Mouse (Mus musculus) brain, embryonic 14.5 days (tissue): ENCODE results near the gene Itpr3. TPM values are rescaled to one million over a fixed set of nuclear protein-coding genes. Genes with fewer than 3 reads are reported as not detected.

Source experiments
- DNase-seq: peaks from one replicate; pipeline ENCODE4 v3.0.0-alpha.2; 2011; ENCODE audit warnings: low read depth
- CTCF ChIP-seq: fragments of 200-500 bp; IDR thresholded peaks from 2 replicates; pipeline ENCODE4 v1.5.1; 2012; ENCODE audit warnings: inconsistent platforms, mild to moderate bottlenecking, moderate library complexity, borderline replicate concordance; ENCODE audit not compliant: insufficient read depth, insufficient read length; ENCODE audit errors: extremely low read depth
- POLR2A ChIP-seq: fragments of 200-500 bp; IDR thresholded peaks from 2 replicates; pipeline ENCODE4 v1.6.1; 2012; ENCODE audit warnings: mild to moderate bottlenecking, inconsistent platforms, borderline replicate concordance; ENCODE audit not compliant: poor library complexity, insufficient read depth, insufficient read length, severe bottlenecking; ENCODE audit errors: extremely low read depth
- polyA plus RNA-seq: library from polyadenylated mRNA; depleted of rRNA; stranded (reverse); fragments of >200 nt; gene quantifications from 2 replicates; pipeline ENCODE4 v1.2.3, GENCODE M21; 2012

Itpr3 gene
- polyA plus RNA-seq, 1 experiment: 3.4 TPM

DNA sequence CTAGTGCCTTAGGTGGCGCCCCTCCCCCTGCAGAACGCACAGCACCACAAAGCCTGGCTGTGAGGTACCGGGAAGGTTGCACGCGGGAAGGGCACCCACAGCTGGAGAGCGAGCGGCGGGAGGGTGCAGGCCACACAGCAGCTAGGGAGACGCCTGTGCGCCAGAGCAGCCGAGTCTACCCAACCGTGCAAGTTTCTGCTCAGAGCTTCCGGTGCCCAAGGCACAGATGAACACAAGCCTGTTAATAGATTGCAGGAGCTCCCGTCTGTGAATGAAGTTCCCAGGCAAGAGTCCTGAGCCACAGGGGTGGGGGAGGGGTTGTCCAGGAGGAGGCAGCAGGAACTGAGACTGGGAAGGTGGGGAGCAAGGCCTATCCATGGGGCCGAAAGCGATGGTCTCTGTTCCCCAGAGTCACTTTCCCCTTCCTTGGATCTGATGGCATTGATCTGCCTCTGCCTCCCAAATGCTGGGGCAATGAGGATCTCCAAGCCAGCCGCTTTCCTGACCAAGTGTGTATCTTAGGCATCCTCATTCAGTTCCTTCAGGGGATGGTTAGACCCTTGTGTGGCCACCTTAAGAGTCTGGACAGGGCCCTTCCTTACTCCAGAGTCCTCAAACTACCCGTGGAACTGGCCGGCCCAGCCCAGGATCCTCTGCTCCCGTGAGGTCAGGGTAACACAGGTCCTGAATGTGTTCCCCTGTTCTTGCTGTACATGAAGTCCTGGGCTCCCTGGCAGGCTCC, 16.6 kb upstream of the Itpr3 start:
- peak; percentile 68 for DNase-seq
- no peak for TF ChIP-seq CTCF
- TF ChIP-seq POLR2A: no peak

DNA sequence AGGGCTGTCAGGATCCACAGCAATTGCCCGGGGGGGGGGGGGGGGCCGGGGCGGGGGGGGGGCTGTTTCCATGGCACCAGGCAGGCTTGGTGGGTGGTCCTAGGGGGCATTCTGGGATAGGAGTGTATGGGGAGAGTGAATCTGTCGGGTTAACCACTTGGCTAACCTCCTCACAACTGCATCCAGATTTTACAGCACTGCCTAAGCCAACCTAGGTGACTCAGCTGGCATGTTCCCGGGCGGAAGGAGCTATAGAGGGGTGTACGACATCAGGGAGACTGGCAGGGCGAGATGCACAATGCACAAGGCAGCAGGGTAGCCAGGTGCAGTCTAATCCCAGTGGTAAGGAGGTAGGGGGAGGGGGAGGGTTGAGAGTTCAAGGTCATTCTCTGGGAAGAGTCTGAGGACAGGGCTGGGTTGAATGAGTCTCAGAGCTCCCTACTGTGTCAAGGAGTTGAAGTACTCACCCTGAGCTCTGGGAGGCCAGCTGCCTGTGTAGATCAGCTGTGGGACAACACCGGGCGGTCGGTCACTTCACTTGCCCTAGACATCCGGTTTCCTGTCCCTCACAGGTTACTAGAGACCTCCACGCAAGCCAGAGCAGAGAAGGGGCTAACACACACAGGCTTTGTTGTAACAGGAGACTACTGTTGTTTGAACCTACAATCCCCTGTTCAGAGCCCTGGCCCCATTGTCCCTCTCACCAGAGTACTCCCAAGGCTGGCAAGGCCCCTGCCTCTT, 15.9 kb upstream of the Itpr3 start:
- DNase-seq: no peak
- TF ChIP-seq POLR2A (no peak), CTCF (no peak)

DNA sequence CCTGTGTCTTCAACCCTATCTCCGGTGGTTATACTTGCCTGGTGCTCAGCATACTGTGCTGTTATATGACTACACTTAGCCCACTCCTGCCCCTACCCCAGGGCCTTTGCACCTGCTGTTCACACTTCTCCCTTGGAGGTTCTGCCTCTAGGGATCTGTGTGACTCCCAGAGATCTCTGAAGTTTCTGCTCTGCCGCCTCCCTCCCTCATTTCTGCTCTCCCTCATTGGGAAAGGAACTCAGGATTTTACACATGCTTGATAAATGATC, 15.4 kb upstream of the Itpr3 start:
- TF ChIP-seq CTCF (no peak), POLR2A (no peak)

DNA sequence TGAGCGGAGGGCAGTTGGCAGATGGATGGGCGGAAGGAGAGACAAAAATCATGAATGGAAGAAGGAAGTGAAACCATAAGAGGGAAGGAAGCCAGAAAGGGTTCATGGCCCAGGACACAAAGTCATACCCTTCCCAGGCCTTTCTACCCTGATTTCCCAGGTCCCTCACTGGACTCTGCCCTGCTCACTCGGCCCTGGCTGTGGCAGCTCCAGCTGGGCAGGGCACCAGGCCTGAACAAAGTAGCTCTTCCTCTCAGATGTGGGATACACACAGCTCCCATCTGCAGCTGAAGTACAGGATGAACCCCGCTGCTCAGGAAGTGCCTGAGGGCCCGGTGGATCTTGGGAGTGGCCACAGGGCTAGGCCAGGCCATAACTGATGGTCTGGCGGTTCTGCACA, 14.3 kb upstream of the Itpr3 start:
- TF ChIP-seq POLR2A (no peak), CTCF (no peak)
- DNase-seq: no peak

More for the DNA sequence above, 15.4 kb upstream of the Itpr3 start:
- DNase-seq: no peak

DNA sequence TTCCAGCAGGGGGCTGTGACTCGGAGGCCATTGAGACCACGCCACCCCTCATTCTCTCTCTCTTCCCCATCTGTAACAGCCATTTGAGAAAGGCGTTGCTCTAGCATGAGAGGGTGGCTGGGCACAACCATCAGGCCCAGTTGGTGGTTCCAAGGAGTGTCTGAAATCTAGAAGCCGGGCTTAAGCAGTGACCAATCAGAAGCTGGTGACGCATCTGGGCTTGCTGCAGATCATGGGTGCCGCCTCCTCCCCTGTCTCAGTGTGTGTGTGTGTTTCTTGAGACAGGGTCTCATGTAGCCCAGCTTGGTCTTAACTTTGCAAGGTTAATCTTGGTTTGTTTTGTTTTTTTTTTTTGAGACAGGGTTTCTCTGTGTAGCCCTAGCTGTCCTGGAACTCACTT, 11.9 kb upstream of the Itpr3 start:
- TF ChIP-seq POLR2A (no peak), CTCF (no peak)
- DNase-seq: no peak

DNA sequence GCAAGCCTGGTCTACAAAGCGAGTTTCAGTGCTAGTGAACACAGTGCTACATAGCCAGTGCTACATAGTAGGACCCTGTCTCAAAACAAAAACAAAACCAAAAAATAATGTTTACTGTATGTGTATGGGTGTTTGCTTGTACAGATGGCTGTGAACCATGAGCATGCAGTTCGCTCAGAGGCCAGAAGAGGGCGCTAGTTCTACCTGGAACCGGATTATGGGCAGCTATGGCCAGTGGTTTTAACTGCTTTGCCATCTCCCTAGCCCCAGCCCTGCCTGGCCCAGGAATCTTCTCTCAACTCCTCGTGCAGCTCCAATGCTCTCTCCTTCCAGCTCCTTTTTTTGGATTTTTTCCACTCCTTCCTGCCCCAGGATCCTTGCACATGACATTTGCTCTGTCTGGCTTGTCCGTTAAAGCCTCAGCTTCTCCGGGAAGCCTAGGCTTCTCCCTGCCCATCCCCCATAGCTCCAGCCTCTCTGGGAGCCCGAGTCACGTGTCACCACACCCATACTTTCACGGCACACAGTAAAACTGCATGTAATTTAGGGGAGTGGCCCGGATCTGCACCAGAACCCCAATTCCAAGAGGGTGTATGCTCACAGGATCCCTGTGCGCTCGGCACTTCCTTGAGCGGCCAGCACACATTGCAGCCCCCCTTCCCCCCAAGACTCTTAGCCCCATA, 9.2 kb upstream of the Itpr3 start:
- TF ChIP-seq CTCF: peak; percentile 51; the same call in 1 of the 2 replicates
- TF ChIP-seq POLR2A: no peak

DNA sequence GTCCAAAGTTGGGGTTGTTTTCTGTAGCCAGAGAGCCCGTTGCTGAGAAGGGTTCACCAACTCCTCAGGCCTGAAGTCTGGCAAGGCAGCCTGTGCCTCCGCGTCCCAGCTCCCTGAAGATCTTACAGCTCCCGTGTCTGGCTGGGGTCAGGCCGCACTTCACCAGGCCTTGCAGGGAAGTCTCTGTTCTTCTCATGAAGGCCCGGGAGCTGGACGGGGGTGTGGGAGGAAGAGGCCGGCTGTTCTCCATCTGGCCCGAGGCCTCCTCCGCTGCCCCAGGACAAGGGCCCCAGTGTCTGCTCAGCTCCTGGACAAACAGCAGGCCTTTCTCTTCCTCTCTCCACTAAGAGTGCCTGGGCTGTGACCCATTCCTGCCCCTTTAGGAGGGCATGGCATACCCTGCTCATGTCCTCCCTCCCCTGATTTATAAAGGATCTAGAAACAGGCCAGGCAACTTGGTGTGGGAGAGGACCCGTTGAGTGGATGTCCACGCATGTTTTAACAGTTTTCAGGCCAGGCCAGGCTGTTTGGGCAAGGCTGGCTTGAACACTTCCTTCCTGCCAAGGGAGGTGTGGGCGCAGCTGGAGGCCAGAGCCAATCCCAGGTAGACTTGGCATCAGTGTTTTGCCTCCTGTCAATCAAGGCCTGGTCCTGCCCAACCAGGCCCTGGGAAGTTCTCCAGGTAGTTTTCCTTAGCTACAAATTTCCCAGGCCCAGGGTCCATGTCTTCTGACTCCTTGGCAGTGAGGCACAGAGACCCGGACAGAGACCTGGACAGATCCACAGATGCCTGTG, 8.5 kb upstream of the Itpr3 start:
- no peak for DNase-seq
- TF ChIP-seq POLR2A (no peak), CTCF (no peak)

More for the DNA sequence above, 9.2 kb upstream of the Itpr3 start:
- no peak for DNase-seq

DNA sequence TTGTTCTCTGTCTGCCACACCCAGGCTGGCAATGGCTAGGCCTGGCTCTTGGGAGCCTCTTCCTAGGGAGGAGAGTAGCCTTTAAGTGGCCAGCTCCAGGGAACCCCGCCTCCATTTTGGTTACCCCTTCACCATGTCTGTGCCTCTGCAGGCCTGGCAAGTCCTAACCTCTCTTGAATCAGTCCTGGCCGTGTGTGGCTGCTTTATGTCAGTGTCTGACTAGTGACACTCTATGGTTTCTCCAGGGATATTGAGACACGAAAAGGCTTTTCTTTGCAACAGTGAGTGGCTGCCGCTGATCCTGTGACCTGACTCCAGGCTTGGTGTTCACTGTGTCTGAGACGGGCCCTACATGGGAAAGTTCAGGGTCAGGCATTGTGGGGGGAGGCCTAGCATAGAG, 6.3 kb upstream of the Itpr3 start:
- TF ChIP-seq CTCF (no peak), POLR2A (no peak)
- no peak for DNase-seq

DNA sequence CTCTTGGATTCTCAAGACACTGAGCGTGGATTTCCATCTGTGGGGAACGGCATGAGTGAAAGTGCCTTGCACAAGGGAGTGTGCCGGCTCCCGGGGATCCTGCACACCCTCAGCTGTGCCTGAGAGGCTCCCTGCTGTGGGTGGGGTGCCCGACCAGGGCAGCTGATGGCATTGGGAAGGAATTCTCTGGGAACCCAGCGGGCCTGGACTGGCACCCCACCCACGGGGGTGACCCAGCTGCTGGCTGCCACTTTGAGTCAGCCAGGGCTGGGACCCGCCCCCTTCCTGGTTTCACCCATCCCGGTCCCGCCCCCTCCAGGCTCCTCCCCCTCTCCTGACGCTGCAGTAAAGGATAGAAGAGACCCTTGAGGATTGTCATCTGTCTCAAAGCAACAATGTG, 5.6 kb upstream of the Itpr3 start:
- TF ChIP-seq CTCF: no peak
- no peak for TF ChIP-seq POLR2A
- DNase-seq: no peak

DNA sequence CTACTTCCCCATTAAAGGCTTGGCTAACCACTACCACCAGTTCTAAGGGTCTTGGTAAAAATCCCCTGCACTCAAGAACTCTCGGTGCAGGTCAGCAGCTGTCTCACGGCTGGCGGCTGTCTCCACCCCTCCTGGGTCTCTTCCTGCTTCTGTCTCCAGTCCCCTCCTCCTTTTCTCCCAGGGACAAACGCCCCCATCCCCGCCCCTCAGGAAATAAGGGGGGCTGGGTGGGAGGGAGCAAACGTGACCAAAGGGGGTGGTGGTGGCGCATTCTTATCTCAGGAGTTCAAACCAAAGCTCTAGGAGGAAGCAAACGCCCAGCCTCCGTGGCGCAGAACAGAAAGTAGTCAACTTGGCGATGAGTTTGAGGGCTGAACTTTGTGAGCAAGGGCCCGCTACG, 934 bp upstream of the Itpr3 start:
- DNase-seq: peak; percentile 32
- no peak for TF ChIP-seq POLR2A
- TF ChIP-seq CTCF: no peak
